Mouse (Mus musculus) midbrain, embryonic 11.5 days (tissue): ENCODE measurements around the gene Lcp2. TPM values are rescaled to one million over a fixed set of nuclear protein-coding genes. Genes with fewer than 3 reads are reported as not detected.

Source experiments
- ATAC-seq: fragments of 200-750 bp; cut with Nextera tagmentation; 2 replicates; pipeline ENCODE4 v1.8.0; 2017; ENCODE audit warnings: moderate TSS enrichment, moderate library complexity; ENCODE audit not compliant: low FRiP score
- DNase-seq: peaks from one replicate; pipeline ENCODE4 v3.0.0; 2015; ENCODE audit warnings: low spot score; ENCODE audit errors: missing footprints
- H3K27ac ChIP-seq: fragments of 300-500 bp; sonication (generic); 2 replicates; pipeline ENCODE4 v1.5.1; 2014; ENCODE audit warnings: low read depth, low read length
- H3K27me3 ChIP-seq: fragments of 300-500 bp; sonication (generic); 2 replicates; pipeline ENCODE4 v1.6.1; 2014; ENCODE audit warnings: mild to moderate bottlenecking, low read length, moderate library complexity, mixed read lengths; ENCODE audit not compliant: control insufficient read depth, insufficient read depth
- H3K36me3 ChIP-seq: fragments of 300-500 bp; sonication (generic); 2 replicates; pipeline ENCODE4 v1.6.1; 2014; ENCODE audit warnings: mild to moderate bottlenecking, low read length, moderate library complexity, mixed read lengths; ENCODE audit not compliant: control insufficient read depth, insufficient read depth
- H3K4me1 ChIP-seq: fragments of 300-500 bp; sonication (generic); 2 replicates; pipeline ENCODE4 v1.6.1; 2014; ENCODE audit warnings: low read length; ENCODE audit not compliant: control insufficient read depth, insufficient read depth
- H3K4me2 ChIP-seq: fragments of 300-500 bp; sonication (generic); 2 replicates; pipeline ENCODE4 v1.6.1; 2014; ENCODE audit warnings: mild to moderate bottlenecking, moderate library complexity
- H3K4me3 ChIP-seq: fragments of 300-500 bp; sonication (generic); 2 replicates; pipeline ENCODE4 v1.5.1; 2014; ENCODE audit warnings: low read depth, low read length
- H3K9ac ChIP-seq: fragments of 300-500 bp; sonication (generic); 2 replicates; pipeline ENCODE4 v1.6.1; 2014; ENCODE audit warnings: low read length
- H3K9me3 ChIP-seq: fragments of 300-500 bp; sonication (generic); 2 replicates; pipeline ENCODE4 v1.6.1; 2016; ENCODE audit warnings: low read length; ENCODE audit not compliant: control insufficient read depth
- WGBS: fragments of 180-500 bp; shearing (Covaris S2); extraction: QIAGEN DNeasy Blood & Tissue Kit; methylation state at CpG from one replicate; pipeline ENCODE4 v1.1.7; 2014; 5-methylcytosine and 5-hydroxymethylcytosine counted together
- polyA plus RNA-seq: library from polyadenylated mRNA; unstranded; fragments of >200 nt; fragmentation: Nextera tagmentation; extraction: Ambion mirVana; gene quantifications from 2 replicates; pipeline ENCODE4 v1.2.1, GENCODE M21; 2014

Gene Lcp2
- polyA plus RNA-seq, 1 experiment from 2014 or later = 2.7 TPM

DNA sequence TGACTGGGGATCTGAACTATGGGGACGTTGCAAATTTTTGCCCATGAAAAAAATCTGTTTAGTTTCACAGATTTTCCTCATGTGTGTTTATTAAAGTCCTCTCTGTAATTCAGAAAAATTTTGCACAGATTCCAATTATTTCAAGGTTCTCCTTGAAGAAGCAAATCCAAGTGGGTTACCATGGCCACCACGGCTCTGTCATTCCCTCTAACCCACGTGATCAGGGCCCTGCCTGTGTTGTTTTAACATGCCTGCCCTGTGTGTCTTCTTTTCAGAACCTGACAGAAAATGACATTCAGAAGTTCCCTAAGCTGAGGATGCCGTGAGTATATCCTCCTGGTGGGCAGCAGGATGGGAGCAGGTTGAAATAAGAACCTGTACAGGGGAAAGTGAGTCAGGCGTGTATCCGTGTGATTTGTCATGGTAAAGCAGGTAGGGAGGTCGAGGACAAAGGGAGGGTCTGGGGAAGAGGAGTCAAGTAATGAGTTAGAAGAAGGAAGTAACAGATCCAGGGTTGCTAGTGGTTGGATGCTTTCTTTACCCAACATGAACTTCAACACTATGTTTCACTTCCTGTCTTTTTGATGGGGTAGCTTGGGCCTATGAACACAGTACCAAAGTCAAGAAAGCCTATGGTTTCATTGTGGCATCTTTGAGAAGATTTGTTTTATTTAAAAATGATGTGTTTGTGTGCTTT is 7.5 kb downstream of the Lcp2 start:
- Histone ChIP-seq H3K36me3 (no peaks in the 10 kb centered on the region), H3K4me3 (no peak overlapping the region), H3K27ac (no peak overlapping the region), H3K9ac (no peak overlapping the region), H3K4me1 (no peaks in the 10 kb centered on the region), H3K9me3 (no peaks in the 10 kb centered on the region), H3K27me3 (no peaks in the 10 kb centered on the region), H3K4me2 (no peak overlapping the region)
- DNase-seq (no peak), ATAC-seq (no peak)
- 82% methylated on average over 7 of the region's 7 CpGs for WGBS

- H3K4me1 ChIP-seq = no peaks in the 10 kb centered on the region
- H3K9ac ChIP-seq = no peak overlapping the region
- H3K27me3 ChIP-seq = no peaks in the 10 kb centered on the region
- no peak for DNase-seq
- no peak overlapping the region for H3K4me2 ChIP-seq
- H3K9me3 ChIP-seq = no peaks in the 10 kb centered on the region
- WGBS = 81% methylated on average over 1 of the region's 1 CpGs
- no peaks in the 10 kb centered on the region for H3K36me3 ChIP-seq
- no peak overlapping the region for H3K27ac ChIP-seq
- no peak for ATAC-seq
- no peak overlapping the region for H3K4me3 ChIP-seq
These were observed 10.0 kb downstream of the Lcp2 start for GRCm38 (mm10) chr11:34056715-34057114.

GRCm38 (mm10) chr11:34058332-34058731 is 11.6 kb downstream of the Lcp2 start:
- Histone ChIP-seq H3K4me2 (no peak overlapping the region), H3K27ac (no peak overlapping the region), H3K36me3 (no peaks in the 10 kb centered on the region), H3K4me3 (no peak overlapping the region), H3K4me1 (no peaks in the 10 kb centered on the region), H3K9me3 (no peaks in the 10 kb centered on the region), H3K27me3 (no peaks in the 10 kb centered on the region), H3K9ac (no peak overlapping the region)
- no peak for DNase-seq
- no peak for ATAC-seq

DNA sequence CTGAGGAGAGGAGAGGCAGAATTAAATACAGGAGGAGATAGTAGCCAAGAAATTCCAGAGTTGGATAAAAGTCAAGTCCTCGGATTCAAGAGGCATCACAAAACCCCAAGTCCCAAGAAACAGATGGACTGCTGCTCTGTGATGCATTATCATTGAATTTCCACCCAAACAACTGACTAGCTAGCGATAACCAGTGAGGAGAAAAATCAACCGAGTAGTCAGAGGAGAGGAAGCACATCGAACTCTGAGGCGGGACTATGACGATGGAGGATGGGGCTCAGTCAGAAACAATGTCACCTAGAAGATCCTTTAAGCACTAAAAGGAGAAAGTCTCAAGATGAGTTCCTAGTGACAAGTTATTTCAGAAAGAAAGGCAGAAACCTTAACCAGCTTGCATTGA is 12.2 kb downstream of the Lcp2 start:
- DNase-seq = no peak
- H3K27me3 ChIP-seq = no peaks in the 10 kb centered on the region
- no peak overlapping the region for H3K4me3 ChIP-seq
- no peak for ATAC-seq
- H3K36me3 ChIP-seq = no peaks in the 10 kb centered on the region
- WGBS = 95% methylated on average over 6 of the region's 6 CpGs
- no peak overlapping the region for H3K27ac ChIP-seq
- H3K4me1 ChIP-seq = no peaks in the 10 kb centered on the region
- no peak overlapping the region for H3K4me2 ChIP-seq
- H3K9me3 ChIP-seq = no peaks in the 10 kb centered on the region
- no peak overlapping the region for H3K9ac ChIP-seq

DNA sequence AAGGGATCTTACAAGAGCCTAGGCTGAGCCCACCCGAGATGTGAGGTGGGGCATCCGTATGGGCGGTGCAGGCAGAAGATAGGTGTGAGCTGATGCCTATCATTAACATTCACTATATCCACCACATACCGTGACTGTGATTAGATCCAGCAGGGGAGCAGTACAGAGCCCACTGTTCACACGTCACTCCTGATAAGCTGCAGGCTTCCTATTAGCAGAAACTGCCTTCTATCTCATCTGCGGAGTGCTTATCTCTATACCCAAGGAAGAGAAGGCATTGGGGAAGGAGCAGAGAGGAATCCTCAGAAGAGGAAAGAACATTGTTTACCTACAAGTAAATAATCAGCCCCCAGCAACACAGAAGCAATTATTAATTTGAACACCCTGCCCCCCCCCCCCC is 15.0 kb downstream of the Lcp2 start:
- 70% methylated on average over 6 of the region's 6 CpGs for WGBS
- Histone ChIP-seq H3K27me3 (no peaks in the 10 kb centered on the region), H3K4me2 (no peak overlapping the region), H3K9me3 (no peaks in the 10 kb centered on the region), H3K36me3 (no peaks in the 10 kb centered on the region), H3K9ac (no peak overlapping the region), H3K4me1 (no peaks in the 10 kb centered on the region), H3K27ac (no peak overlapping the region), H3K4me3 (no peak overlapping the region)
- DNase-seq (no peak), ATAC-seq (no peak)

DNA sequence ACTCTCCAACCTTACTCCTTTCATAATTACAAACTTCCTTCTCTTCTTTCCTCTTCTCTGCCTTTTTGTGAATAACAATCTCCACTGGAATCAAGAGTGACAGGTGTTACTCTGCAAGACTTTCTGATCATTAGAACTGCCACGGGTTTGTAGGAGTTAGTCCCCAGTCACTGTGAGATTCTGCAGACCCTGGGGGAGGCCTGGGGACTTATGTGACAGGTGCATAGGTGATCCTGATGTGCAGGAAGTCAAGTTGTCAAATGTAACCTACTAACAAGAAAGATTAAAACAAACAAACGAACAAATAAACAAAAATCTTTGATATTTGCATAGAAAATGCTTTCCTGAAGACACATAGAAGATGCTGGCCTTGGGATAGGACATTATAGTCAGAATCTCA is 16.5 kb downstream of the Lcp2 start:
- Histone ChIP-seq H3K27me3 (no peaks in the 10 kb centered on the region), H3K4me3 (no peak overlapping the region), H3K27ac (no peak overlapping the region), H3K9ac (no peak overlapping the region), H3K4me2 (no peak overlapping the region), H3K9me3 (no peaks in the 10 kb centered on the region), H3K36me3 (no peaks in the 10 kb centered on the region), H3K4me1 (no peaks in the 10 kb centered on the region)
- 83% methylated on average over 2 of the region's 2 CpGs for WGBS
- ATAC-seq (no peak), DNase-seq (no peak)

DNA sequence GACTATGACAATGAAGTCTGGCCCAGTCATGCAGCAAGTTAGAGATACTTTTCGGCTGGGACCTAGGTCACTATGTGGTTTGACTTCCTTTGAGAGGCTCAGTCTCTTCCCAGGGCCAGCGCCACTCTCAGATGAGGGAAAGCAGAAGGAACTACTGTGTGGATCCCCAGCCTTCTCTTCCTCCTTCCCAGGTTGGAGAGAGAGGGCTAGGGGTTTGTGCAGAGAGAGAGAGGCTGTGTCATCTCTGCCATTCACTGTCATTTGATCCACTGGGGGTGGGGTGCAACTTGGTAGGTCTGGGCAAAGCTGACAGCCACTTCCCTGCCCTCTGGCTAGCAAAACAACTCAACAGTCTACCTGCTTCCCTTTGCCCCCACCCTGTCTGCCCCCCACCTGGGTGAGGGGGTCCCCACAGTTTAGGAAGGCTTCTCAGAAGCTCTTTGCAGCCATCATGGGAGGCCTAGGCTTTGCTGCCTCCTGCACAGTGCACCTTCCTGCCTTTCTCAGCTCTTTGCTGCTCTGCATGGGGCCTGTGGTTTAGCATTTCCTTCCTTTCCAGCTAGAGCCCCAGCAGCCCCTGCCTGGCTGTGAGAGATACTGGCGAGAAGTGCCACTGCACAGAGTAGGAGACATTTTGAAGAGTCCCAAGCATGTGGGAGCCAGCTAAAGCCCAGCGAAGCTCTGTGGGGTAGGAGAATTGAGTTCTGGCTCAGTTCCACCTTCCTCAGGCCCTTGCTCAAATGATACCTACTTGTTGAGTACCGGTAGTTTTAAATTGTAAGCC is 17.2 kb downstream of the Lcp2 start:
- H3K4me2 ChIP-seq = no peak overlapping the region
- ATAC-seq = no peak
- no peak overlapping the region for H3K9ac ChIP-seq
- H3K9me3 ChIP-seq = no peaks in the 10 kb centered on the region
- no peak overlapping the region for H3K27ac ChIP-seq
- H3K4me3 ChIP-seq = no peak overlapping the region
- no peaks in the 10 kb centered on the region for H3K27me3 ChIP-seq
- no peaks in the 10 kb centered on the region for H3K4me1 ChIP-seq
- no peaks in the 10 kb centered on the region for H3K36me3 ChIP-seq
- whole genome bisulfite sequencing = 69% methylated on average over 5 of the region's 5 CpGs
- DNase-seq = no peak

DNA sequence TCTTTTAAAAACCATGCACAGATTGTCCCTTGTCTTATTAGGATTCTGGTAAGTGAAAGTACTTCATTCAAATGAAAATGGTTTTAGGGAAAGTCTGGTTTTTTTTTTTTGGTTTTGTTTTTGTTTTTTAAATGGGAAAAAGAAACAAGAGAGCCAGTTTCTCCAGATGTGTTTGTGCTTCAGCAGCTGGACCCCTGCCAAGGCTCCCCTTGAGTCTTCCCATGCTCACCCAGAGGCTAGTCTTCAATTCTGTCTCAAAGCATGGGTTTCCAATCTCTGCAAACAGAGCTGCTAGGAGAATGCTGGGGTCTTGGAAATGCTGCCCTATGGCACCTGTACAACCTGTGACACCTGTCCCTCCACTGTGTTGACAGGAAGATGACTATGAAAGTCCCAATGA is 23.9 kb downstream of the Lcp2 start:
- H3K9me3 ChIP-seq = no peaks in the 10 kb centered on the region
- H3K4me1 ChIP-seq = no peaks in the 10 kb centered on the region
- H3K4me2 ChIP-seq = no peak overlapping the region
- no peak overlapping the region for H3K9ac ChIP-seq
- ATAC-seq (no peak), DNase-seq (no peak)
- H3K27ac ChIP-seq = no peak overlapping the region
- H3K36me3 ChIP-seq = no peaks in the 10 kb centered on the region
- H3K27me3 ChIP-seq = no peaks in the 10 kb centered on the region; the same call in 1 of the 2 replicates
- H3K4me3 ChIP-seq = no peak overlapping the region

GRCm38 (mm10) chr11:34072309-34072708 is 25.6 kb downstream of the Lcp2 start:
- Histone ChIP-seq H3K4me3 (no peak overlapping the region), H3K4me2 (no peak overlapping the region), H3K9ac (no peak overlapping the region), H3K4me1 (no peaks in the 10 kb centered on the region), H3K36me3 (no peaks in the 10 kb centered on the region), H3K9me3 (no peaks in the 10 kb centered on the region), H3K27ac (no peak overlapping the region), H3K27me3 (no peaks in the 10 kb centered on the region; the same call in 1 of the 2 replicates)
- 71% methylated on average over 4 of the region's 4 CpGs for WGBS
- no peak for ATAC-seq
- DNase-seq = no peak
